Mouse (Mus musculus) retina, postnatal 7 days (tissue): ENCODE measurements around the gene Dydc2.

Experiments
- DNase-seq: peaks from one replicate; pipeline ENCODE4 v3.0.0-alpha.2; 2012; ENCODE audit warnings: low read depth, low spot score

The Dydc2 gene

DNA sequence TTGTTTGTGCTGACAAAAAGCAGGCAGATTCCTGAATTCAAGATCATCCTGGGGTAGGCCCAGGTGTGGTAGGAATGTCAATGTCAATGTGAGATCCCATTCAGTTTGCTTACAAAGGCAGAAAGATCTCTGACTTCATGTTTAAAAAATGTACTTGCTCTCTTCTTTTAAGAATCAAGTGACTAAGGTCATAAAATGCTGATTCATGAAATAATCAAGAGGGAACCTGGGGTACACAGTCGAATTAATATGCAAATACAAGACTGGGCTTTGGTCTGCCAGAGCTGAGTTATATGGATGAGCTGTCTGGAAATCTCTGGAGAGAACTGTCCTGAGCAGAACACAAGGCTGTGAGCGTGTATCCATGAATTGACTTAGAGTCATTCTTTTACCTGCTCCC lies 21.6 kb downstream of the Dydc2 start:
- no peak for DNase-seq

DNA sequence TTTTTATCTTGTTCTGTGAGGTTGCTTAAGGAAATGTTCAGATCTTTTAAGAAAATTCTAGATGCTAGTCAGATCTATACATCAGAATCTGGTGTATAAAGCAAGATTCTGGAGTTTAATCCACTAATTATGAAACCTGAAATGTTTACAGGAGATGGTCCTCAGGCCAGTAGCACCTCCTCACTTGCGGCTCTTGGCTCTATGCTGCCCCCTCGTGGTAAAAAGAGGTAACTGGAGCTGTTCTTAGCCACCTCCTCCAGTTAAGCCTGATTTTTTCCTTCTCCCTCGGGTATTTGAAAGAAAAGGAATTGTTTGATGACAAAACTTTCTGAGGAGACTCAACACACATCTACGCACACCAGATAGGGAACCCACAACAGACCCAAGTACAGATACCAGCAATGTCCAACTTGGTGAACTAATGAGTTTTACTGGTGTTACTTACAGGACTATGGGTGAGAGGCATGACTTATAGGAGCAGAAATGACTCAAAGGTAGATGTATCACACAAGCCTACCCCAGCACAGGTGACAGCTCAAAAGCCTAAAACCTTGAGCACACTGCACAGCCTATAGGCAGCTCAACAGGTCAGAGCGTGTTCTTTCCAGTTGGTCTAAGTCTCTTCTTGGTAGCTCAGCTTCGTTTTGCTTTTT lies 33.7 kb downstream of the Dydc2 start:
- DNase-seq: peak; percentile 41

DNA sequence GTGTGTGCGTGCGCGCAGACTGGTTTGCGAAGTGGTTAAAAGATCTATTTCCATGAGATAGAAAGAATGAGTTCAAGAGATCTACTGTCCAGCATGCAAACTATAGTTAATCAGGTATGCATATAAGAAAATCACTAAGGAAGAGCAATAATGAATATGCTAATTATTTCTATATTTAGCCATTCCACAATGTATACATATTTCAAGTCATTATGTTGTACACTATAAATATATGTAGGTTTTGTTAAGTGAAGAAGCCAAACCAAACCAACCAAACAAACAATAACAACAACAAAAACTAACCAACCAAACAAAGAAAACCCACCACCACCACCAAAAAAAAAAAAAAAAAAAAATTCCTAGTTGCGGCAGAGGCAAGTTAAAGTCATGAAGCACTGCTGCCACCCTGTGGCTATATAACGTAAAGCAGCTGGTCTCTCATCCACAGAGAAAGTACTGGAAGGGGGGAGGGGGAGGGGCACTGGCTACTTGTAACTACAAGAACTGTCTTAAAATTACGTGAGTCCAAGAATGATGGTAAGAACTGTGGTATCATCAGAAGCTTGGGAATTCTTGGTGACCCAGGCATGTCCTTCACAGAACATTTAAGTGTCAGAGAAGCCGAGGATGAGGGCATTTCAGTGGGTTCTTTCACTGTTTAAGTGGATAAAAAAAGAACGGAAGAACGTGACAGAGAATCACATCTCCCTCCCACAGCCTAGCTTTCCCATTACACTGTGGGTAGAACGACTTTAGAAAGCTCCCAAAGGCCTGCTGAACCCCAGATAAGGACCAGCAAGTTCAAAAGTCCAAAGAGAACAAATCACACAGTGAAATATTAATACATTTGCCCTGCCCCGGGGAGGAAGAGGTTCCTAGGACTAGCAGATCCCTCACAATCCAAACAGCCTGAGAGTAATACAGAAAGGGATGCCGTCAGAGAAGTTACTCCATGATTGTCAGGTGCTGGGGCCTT lies 35.6 kb downstream of the Dydc2 start:
- peak; percentile 83 for DNase-seq

DNA sequence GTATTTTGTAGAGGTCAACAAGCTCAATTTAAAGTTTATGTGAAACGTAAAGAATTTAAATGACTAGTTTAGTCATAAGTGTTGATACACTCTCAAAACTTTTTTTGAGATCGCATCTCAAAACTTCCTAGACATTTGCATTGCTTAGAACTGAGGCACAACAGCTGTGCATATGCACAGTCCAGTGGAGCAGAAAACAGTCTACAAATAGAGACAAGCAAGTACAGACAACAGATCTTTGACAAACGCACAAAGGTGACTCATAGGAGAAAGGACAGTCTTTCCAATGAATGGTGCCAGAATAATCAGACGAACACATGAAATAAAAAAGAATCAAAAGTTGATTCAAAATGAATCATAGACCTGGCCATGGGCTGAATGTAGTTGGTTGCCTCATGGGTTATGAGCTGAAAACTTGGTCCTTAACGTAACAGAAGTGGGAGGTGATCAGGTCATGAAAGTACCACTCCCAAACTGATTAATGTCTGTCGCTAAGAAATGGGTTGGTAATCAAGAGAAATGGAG lies 38.0 kb downstream of the Dydc2 start:
- DNase-seq: no peak

DNA sequence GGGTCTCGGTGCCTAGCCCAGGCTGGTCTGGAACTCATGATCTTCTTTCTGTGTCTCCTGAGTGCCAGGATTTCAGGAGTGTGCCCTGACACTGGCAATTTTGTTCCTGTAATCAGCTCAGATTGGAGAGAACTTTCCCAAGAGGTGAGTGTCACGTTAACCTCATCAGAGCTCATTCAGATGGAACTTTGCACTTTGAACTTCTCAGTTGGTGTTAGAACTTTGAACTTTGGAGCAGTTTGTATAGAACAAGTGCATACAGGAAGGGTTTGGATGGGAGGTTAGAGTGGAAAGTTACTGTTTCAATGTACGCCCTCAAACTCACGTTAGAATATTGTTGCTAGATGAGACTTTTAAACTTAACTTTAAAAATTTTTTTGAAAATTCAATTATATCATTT lies 39.7 kb downstream of the Dydc2 start:
- no peak for DNase-seq

DNA sequence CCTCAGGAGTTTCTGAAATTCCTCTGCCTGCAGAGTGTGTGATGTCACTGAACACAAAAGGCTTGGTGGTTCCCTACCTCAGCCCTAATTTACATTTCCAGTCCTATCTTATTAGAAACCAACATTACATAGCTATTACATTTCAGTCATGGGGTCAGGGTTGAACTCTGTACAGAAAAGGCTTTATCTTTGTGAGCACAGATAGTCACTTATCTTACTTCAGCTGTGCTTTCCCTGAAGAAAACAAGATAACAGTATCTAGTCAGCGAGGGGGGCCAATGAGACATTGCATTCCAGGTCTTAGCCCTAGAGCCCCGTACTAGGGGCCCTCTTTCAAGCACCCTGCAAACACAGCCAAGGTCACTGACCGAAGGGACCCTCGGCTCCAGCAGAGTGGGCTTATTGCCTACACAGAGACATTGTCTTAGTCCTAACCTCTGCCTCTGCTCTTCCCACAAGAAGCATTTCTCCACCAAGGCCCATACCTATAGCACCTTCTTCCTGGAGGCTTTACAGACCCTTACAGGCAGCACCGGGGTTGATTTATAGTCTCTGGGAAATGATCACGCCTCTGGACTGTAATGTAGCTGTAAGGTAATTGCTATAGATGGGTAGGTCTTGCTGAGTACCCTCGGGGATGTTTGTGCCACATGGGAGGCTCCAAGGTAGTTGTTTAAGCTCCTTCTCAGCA lies 43.3 kb downstream of the Dydc2 start:
- no peak for DNase-seq

DNA sequence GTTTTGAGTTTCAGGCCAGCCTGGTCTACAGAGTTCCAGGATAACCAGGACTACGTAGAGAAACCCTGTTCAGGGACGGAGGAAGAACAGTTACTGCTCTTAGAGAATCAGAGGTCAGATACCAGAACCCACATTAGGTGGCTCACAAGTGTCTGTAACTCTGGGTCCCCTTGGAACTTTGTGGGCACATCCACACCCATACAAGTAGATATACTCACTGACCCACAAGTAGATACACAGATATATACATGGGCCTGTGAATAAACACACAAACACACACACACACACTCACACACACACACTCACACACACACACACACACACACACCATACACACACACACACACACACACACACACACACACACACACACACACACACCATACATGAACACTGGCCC lies 43.9 kb downstream of the Dydc2 start:
- DNase-seq: no peak

DNA sequence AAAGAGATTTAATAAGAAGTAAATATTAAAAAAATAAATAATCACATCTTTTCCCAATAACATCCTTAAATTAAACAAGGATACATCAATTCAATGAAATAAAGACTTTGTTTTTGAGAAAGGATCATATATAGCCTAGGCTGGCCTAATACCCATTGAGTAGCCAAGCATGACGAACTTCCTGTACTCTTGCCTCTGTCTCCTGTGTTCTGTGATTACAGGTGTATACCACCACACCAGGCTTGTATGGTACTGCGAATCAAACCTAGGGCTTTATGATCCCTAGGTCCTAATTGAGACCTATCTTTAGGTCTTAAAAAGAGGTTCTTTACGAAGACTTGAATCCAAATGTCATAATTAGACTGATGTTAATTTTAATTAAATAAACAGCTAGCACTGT lies 47.8 kb downstream of the Dydc2 start:
- DNase-seq: no peak

DNA sequence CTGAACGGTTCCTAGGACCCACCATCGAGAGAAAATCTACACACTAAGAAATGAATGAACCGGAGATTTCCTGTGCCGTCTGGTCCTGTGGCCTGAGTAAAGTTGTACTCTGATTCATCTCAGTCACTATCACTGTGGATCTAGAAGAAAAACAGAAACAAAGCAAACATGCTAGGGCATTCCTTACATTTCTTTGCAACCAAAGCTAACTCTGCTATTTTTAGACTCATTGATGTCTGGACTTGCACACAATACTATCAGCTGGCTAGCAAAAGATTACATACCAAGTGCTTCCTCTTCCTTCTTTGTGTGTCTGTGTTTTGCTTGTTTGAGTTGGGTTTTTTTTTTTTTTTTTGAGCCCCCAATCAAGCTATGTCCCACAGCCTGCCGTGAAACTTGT lies 51.5 kb downstream of the Dydc2 start:
- no peak for DNase-seq

DNA sequence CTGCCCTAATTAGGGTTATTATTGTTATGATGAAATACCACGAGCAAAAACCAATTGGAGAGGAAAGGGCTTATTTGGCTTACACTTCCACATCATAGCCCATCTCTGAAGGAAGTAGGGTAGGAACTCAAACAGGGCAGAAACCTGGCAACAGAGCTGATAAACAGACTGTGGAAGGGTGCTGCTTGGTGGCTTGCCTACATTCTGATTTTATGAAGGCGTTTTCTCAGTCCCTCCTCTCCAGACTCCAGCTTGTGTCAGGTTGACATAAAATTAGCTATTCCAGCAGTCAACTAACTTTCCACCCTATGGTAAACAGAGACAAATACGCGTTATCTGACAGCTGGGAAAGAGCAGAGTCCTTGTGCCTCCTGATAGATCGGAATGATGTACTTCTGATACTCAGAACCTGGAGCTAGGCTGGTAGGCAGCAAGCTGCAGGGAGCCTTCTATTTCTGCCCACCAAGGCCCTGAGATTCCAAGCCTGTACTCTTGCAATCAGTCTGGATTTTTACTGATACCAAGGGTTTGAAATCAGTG lies 54.2 kb downstream of the Dydc2 start:
- DNase-seq: no peak

DNA sequence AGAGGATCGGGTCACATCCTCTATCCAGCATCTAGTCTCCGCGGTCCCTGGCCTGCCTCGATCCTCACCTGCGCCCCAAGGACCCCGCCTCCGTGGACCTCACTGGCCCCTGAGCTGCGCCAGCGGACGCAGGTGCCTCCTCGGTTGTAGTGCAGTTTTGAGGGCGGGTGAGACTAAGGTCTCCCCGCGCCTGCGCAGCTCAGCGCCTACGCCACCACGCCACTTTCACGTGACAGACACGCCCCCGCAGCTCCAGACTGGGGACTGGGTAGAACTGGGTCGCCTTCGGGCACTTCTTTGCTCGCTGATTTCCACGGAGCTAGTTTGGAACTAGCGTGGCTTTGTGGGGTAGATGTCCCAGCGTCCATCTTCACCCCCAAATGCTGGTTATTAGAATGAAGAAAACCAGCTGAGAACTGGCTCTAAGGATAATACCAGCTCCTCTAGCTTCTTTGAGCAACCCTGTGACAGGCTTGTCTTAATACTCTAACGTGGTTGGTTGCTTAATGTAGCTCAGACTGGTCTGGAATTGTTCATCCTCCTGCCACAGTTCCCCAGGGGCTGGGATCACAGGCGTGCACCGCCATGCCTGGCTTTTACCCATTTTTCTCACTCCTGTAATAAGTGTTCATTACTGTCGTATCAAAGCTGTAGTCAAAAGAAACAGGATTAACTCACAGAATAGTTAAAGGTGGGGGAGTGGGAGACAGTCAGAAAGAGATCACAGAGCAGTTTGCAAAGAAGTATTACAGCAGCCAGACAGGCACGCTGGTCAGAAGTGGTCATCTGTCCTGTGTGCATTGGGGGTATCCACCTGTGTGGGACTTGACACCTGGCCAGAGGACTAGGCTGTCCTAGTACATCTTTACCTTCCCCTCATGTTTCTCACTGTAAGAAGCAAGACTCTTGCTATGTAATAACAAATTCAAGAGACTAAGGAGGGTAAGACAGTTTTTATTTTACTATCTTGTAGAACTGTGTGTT lies 55.1 kb downstream of the Dydc2 start, which contains the start of gene Fam213a:
Fam213a (minus strand) TSS at position 159 of the 984 bp plus-strand sequence.
- DNase-seq: peak; percentile 81

DNA sequence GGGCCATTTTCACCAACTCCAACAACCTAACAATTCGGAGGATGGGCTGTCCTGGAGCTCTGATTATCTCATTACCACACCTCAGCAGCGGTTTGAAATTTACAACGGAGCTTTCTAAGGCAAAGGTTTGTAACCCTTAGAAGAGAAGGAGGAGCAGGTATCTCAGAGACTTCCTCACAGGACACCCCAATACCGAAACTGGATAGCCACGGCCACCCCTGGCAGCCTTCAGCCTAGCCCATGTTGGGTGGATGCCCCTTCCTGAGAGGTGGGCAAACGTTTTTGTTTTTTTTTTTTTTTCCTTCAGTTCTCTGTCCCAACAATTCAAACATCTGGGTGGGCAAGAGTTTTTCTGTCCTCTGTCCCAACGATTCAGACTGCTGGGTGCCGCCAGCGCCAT lies 55.9 kb downstream of the Dydc2 start:
- DNase-seq: no peak

DNA sequence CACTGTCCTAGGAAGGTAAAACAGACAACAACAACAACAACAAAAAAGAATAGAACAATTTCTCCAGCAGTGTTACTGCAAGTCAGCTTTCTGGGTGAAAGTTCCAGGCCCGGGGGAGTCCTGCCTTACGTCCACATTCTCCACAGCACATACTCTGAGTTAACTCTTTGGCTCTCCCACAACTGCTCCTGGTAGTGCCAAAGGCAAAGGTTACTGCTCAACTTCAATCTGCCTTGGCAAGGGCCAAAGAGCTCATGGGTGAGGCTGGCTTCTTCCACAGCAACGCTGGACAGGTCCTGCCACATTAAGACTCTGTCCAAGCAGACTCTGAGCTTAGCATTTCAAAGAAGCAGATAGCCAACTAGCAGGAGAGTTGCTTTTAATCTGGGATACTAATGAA lies 57.1 kb downstream of the Dydc2 start:
- DNase-seq: no peak

DNA sequence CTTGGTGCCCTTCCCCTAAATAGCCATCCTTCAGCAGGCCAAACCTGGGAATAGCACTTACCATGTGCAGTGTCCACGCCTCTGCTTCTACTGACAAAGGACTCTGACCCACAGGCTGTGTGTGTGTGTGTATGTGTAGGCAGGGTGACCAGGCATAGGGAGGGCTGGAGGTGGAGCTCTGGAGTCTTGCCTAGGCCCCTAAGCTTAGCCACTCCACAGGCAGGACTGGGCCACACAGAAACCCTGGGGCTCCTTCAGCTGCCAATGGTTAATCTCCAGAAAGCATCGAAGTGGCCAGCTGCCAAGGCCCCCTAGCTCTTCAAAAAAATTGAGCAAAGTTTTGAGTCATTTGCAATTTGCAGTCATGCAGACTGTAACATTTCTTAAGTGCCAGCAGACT lies 60.9 kb downstream of the Dydc2 start:
- DNase-seq: no peak

DNA sequence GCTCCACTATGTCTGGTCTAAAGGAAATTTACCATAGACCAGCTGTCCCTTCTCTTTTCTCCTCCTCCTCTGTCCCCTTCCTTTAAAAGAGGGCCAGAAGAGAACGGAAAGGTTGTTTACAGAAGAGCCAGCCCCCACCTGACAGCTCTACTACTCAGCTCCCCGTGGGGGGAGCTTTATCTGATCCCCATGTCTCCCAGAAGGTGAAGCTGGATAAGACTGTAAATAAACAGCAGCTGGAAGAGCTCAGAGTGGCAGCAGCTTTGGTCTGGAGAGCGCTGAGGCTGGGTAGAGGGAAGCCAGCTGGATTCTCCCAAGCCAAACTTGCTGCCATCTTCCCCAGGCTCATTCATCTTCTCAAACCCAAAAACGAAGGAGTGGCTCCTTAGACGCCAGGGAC lies 61.4 kb downstream of the Dydc2 start:
- DNase-seq: no peak

DNA sequence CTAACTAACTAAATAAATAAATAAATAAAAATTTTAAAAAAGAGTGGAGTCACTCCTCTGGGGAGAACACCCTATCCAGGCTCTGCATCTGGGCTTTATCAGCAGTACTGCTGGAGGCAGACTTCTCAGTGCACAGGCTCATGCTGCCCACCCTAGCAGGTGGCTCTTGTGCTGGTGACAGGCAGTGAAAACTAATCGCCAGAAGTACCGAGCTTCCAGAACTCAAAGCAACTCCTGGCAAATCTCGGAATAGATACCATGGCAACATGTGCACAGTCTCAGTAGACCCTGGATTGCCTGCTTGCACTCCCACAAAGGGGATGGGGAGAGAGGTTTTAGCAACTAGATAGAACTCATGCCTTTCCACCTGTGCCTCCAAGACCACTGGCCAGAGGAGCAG lies 62.1 kb downstream of the Dydc2 start:
- no peak for DNase-seq

DNA sequence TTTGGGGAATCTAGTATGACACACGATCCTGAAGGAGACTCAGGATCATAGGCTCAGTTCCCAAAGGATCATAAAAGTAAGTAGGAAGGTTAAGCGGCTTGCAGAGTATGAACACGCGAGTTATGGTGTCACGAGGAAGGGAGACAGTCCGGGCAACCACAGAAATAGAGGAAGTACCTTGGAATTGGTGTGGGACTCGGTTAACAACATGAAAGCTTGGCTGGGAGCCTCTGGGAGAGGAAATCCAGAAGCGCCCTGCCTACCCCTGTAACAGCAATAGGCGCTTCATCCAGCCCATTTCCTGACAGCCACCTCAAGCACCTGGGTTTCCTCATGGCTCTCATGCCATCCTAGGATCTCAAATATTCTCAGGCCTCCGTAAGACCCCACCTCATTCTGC lies 62.7 kb downstream of the Dydc2 start:
- DNase-seq: no peak

DNA sequence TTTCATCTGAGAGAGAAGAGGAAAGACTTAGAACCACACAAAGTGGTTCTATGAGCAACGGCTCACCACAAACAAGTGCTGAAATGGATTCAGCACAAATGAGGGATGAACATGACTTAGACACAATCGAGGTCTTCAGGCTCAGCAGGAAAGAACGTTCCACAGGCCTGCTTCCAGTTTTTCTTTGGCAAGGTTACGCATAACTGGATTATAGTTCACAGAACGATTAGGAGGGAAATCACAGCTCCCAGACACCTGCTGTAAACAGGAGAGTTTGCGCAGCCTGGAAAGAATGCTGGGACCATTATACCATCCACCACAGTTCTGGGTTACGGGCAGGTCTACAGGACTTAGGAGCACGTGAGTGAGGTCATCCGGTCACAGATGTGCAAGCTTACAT lies 63.3 kb downstream of the Dydc2 start:
- DNase-seq: no peak

DNA sequence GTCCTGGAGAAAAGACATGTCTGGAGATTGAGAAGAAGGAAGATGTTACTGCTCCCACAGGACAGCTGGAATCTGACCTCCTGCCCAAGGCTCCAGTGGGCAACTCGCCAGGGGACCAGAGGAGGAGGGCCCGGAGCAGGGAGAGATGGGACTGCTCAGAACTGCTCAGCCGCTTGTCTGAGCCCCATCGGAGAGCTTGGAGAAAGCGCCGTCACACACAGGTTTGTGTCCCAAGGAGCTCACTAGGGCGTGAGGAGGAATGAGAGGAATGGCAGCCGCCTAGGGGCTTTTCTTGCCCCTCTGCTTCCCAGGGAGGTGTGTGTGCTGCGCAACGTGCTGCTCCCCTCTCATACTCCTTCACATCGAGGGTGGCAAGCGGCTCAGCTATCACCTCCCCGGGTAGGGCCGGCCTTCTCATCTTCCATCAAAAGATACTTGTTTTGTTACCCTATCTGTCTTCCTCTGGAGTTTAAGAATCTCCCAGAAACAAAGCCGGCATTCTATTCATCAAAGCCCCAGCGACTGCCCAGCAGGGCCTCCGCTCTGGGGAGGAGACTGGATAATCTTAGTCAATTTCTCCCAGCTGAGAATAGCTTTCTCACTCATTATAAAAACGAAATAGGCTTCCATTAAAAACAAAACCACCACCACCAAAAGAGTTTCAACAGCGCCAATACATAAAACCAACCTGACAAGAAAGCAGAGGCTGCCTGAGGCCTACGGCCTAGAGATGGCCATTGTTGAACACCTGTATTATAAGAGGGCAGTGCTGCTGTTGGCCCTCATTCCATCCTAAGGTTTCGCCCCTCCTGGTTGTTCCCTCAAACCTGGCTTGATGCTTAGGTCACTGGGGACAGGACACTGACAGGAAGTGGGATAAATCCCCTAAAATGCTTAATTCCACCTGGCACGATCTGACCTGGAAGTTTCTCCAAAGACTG lies 64.5 kb downstream of the Dydc2 start:
- no peak for DNase-seq

DNA sequence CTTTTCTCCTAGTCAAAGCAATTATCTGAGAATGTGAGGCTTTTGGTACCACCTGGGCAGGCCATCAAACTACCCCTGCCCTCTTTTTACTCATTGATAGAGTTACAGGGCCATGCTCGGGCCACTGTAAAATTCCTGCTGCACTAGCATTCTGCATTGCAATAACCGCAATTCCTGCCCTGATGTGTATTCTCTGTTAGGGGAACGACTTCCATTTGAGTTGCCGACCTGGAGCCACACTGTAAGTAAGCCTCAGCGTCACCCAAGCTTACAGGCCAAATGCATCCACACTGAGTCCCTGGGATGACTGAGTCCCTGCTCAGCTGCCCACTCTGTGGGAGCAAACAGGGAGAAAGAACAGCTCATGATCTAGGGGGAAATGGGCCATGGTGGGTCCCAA lies 67.4 kb downstream of the Dydc2 start:
- no peak for DNase-seq
